Mouse (Mus musculus) regulatory T cell (primary cell): ENCODE measurements around the gene Sst.
"Not testable (repeated sequence)": the region's sequence is repeated elsewhere in the genome, so short reads cannot be mapped to it uniquely, and the experiment has no call there.

Experiments used
- in situ Hi-C: fragments of 300-600 bp; cut with MboI, MseI; formaldehyde crosslinking; loops from one replicate; pipeline ENCODE4 v1.15.1; 2025; ENCODE audit warnings: high pct_unique_total_duplicates

Sst gene

GRCm38 (mm10) chr16:23890636-23891035 lies at the start of gene Sst:
Gene Sst (minus strand): TSS chr16:23890958.
- in situ Hi-C loops = loop anchor here (5.0 kb wide), 1 partner anchor 443 kb away; no protein-coding TSS in a partner anchor

GRCm38 (mm10) chr16:23934397-23934796 lies 43.6 kb upstream of the Sst start:
- in situ Hi-C loops = no loop called here

- in situ Hi-C loops = no loop called here
These were observed 41.5 kb upstream of the Sst start, which contains the start of gene Rtp2 for GRCm38 (mm10) chr16:23932294-23932693. Gene Rtp2 (minus strand): TSS chr16:23932394.

- in situ Hi-C loops = no loop called here
These were observed 40.5 kb upstream of the Sst start for GRCm38 (mm10) chr16:23931275-23931674.

- in situ Hi-C loops = no loop called here
These were observed 39.8 kb upstream of the Sst start for GRCm38 (mm10) chr16:23930426-23931073.

- in situ Hi-C loops = no loop called here
These were observed 36.8 kb upstream of the Sst start for GRCm38 (mm10) chr16:23927301-23928114.

GRCm38 (mm10) chr16:23922906-23923305 lies 32.1 kb upstream of the Sst start:
- in situ Hi-C loops = no loop called here

- in situ Hi-C loops = no loop called here
These were observed 30.9 kb upstream of the Sst start for GRCm38 (mm10) chr16:23921697-23922096.

- in situ Hi-C loops = no loop called here
These were observed 28.7 kb upstream of the Sst start for GRCm38 (mm10) chr16:23919418-23919817.

- in situ Hi-C loops = no loop called here
These were observed 22.6 kb upstream of the Sst start for GRCm38 (mm10) chr16:23913401-23913800.

GRCm38 (mm10) chr16:23912741-23913140 lies 22.0 kb upstream of the Sst start:
- in situ Hi-C loops = no loop called here

- in situ Hi-C loops = not testable (repeated sequence)
These were observed 18.2 kb upstream of the Sst start for GRCm38 (mm10) chr16:23909015-23909354.

- in situ Hi-C loops = not testable (repeated sequence)
These were observed 17.6 kb upstream of the Sst start for GRCm38 (mm10) chr16:23908076-23909014.

- in situ Hi-C loops = not testable (repeated sequence)
These were observed 15.8 kb upstream of the Sst start for GRCm38 (mm10) chr16:23906586-23906985.

- in situ Hi-C loops = no loop called here
These were observed 10.7 kb upstream of the Sst start for GRCm38 (mm10) chr16:23901411-23901810.

GRCm38 (mm10) chr16:23900061-23900460 lies 9.3 kb upstream of the Sst start:
- in situ Hi-C loops = no loop called here

GRCm38 (mm10) chr16:23898840-23899239 lies 8.1 kb upstream of the Sst start:
- in situ Hi-C loops = loop anchor here (5.0 kb wide), 1 partner anchor 352 kb away; no protein-coding TSS in a partner anchor

- in situ Hi-C loops = loop anchor here (5.0 kb wide), 1 partner anchor 351 kb away; no protein-coding TSS in a partner anchor
These were observed 7.3 kb upstream of the Sst start for GRCm38 (mm10) chr16:23897984-23898586.

GRCm38 (mm10) chr16:23897486-23897885 lies 6.7 kb upstream of the Sst start:
- in situ Hi-C loops = loop anchor here (5.0 kb wide), 1 partner anchor 350 kb away; no protein-coding TSS in a partner anchor

- in situ Hi-C loops = loop anchor here (5.0 kb wide), 1 partner anchor 348 kb away; no protein-coding TSS in a partner anchor
These were observed 4.4 kb upstream of the Sst start for GRCm38 (mm10) chr16:23895135-23895534.

GRCm38 (mm10) chr16:23890151-23890550 lies 607 bp downstream of the Sst start:
- in situ Hi-C loops = loop anchor here (5.0 kb wide), 1 partner anchor 443 kb away; no protein-coding TSS in a partner anchor
